Mouse (Mus musculus) heart, embryonic 11.5 days (tissue): ENCODE data around the gene Mpg. TPM values are rescaled to one million over a fixed set of nuclear protein-coding genes. Genes with fewer than 3 reads are reported as not detected.

Source experiments
- ATAC-seq: fragments of 200-750 bp; cut with Nextera tagmentation; replicated peaks from 2 replicates; pipeline ENCODE4 v1.8.0; 2017; ENCODE audit warnings: moderate library complexity; ENCODE audit not compliant: insufficient number of reproducible peaks, low FRiP score, low TSS enrichment
- H3K27ac ChIP-seq: fragments of 300-500 bp; sonication (generic); 2 replicates; pipeline ENCODE4 v1.5.1; 2014; ENCODE audit warnings: mild to moderate bottlenecking, low read depth, low read length
- H3K27me3 ChIP-seq: fragments of 300-500 bp; sonication (generic); 2 replicates; pipeline ENCODE4 v1.6.1; 2014; ENCODE audit warnings: mild to moderate bottlenecking, low read length, mixed read lengths; ENCODE audit not compliant: control insufficient read depth, insufficient read depth
- H3K36me3 ChIP-seq: fragments of 300-500 bp; sonication (generic); 2 replicates; pipeline ENCODE4 v1.6.1; 2014; ENCODE audit warnings: mild to moderate bottlenecking, low read length, moderate library complexity, mixed read lengths; ENCODE audit not compliant: control insufficient read depth, insufficient read depth
- H3K4me1 ChIP-seq: fragments of 300-500 bp; sonication (generic); 2 replicates; pipeline ENCODE4 v1.6.1; 2014; ENCODE audit warnings: low read length; ENCODE audit not compliant: control insufficient read depth, insufficient read depth
- H3K4me2 ChIP-seq: fragments of 300-500 bp; sonication (generic); 2 replicates; pipeline ENCODE4 v1.6.1; 2014; ENCODE audit warnings: mild to moderate bottlenecking, moderate library complexity
- H3K4me3 ChIP-seq: fragments of 300-500 bp; sonication (generic); 2 replicates; pipeline ENCODE4 v1.5.1; 2014; ENCODE audit warnings: low read depth, low read length
- H3K9ac ChIP-seq: fragments of 300-500 bp; sonication (generic); 2 replicates; pipeline ENCODE4 v1.6.1; 2014; ENCODE audit warnings: mild to moderate bottlenecking, low read depth, low read length, moderate library complexity
- H3K9me3 ChIP-seq: fragments of 300-500 bp; sonication (generic); replicated peaks from 2 replicates; pipeline ENCODE4 v1.6.1; 2016; ENCODE audit warnings: low read length; ENCODE audit not compliant: control insufficient read depth
- WGBS: fragments of 180-500 bp; shearing (Covaris S2); extraction: QIAGEN DNeasy Blood & Tissue Kit; methylation state at CpG from one replicate; pipeline ENCODE4 v1.1.7; 2014; ENCODE audit not compliant: insufficient replicate concordance; 5-methylcytosine and 5-hydroxymethylcytosine counted together
- polyA plus RNA-seq: library from polyadenylated mRNA; unstranded; fragments of >200 nt; fragmentation: Nextera tagmentation; extraction: Ambion mirVana; gene quantifications from 2 replicates; pipeline ENCODE4 v1.2.1, GENCODE M21; 2014

The Mpg gene
- polyA plus RNA-seq, 1 experiment from 2014 or later = 22.5 TPM

DNA sequence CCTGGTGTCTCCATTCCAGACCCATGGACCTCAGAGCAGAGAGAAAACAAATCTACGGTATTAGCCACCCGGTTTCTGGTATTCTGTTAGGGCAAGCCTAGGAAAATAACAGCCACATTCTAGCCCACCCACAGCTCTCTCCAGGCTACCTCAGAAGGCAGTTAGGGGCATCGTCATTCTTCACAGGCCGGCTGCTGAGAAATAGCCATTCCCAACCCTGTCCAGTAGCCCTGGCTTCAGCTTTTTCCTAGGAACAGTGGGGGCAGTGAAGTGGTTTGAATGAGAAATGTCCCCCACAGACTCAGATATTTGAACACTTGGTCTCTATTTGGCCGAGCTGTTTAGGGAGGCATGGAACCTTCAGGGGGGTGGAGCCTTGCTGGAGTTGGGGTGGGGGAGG lies 36.9 kb upstream of the Mpg start:
- ATAC-seq = no peak
- Histone ChIP-seq H3K27ac (no peak overlapping the region), H3K9me3 (no peaks in the 10 kb centered on the region), H3K4me3 (no peak overlapping the region), H3K4me1 (no peaks in the 10 kb centered on the region), H3K9ac (no peak overlapping the region), H3K27me3 (0 out of 2 replicates have a peak, but pooled peaks cover 2% of the 10 kb centered on the region), H3K4me2 (no peak overlapping the region), H3K36me3 (no peaks in the 10 kb centered on the region)
- 63% methylated on average over 5 of the region's 5 CpGs for WGBS

DNA sequence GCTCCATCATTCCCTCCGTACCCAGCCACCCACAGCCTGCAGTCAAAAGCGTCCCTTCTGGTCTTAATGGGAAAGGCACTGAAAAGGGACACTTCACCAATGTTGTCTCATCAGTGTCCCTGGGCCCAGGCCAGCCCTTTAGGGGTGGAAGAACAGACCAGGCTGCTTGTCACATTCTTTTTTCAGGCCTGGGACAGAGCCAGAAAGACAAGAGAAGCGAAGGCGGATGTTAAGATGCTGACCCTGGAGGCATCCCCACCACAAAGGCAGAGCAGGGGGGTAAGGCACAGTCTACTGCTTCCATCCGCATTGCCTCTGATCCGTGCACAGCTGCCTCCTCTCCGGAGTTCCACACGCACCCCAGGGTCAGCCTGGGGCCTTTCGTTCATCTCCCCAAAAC lies 36.2 kb upstream of the Mpg start:
- Histone ChIP-seq H3K9me3 (no peaks in the 10 kb centered on the region), H3K27me3 (no peaks in the 10 kb centered on the region), H3K4me3 (no peak overlapping the region), H3K9ac (no peak overlapping the region), H3K4me1 (no peaks in the 10 kb centered on the region), H3K4me2 (no peak overlapping the region), H3K27ac (no peak overlapping the region), H3K36me3 (no peaks in the 10 kb centered on the region)
- WGBS = 83% methylated on average over 9 of the region's 9 CpGs
- no peak for ATAC-seq

GRCm38 (mm10) chr11:32190603-32191110 lies 35.6 kb upstream of the Mpg start:
- Histone ChIP-seq H3K27me3 (no peaks in the 10 kb centered on the region), H3K4me3 (no peak overlapping the region), H3K4me1 (no peaks in the 10 kb centered on the region), H3K9me3 (no peaks in the 10 kb centered on the region), H3K27ac (no peak overlapping the region), H3K4me2 (no peak overlapping the region), H3K9ac (no peak overlapping the region), H3K36me3 (no peaks in the 10 kb centered on the region)
- ATAC-seq = no peak
- 68% methylated on average over 13 of the region's 13 CpGs for whole genome bisulfite sequencing

DNA sequence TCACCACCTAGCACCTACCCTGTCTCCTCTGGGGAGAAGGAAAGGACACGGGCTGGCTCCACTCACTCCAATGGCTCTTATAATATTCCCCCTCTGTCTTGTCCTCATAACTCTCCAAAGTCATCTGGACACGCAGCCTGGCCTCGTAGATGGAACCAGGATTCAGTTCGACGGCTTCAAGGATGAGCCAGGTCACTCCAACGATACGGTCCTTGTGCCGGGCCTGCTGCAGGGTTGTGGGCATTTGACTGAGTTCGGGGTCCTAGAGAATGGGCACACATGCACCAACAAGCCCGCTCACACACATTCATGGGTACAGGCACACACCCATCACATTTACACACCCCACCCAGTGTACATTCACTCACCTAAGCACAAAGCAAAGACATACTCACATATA lies 33.1 kb upstream of the Mpg start:
- no peak for ATAC-seq
- Histone ChIP-seq H3K27ac (no peak overlapping the region), H3K4me2 (no peak overlapping the region), H3K4me3 (no peak overlapping the region), H3K4me1 (peaks cover 6% of the 10 kb centered on the region; the same call in 1 of the 2 replicates), H3K27me3 (0 out of 2 replicates have a peak, but pooled peaks cover 2% of the 10 kb centered on the region), H3K9me3 (no peaks in the 10 kb centered on the region), H3K36me3 (no peaks in the 10 kb centered on the region), H3K9ac (no peak overlapping the region)
- 87% methylated on average over 10 of the region's 10 CpGs for WGBS

- Histone ChIP-seq H3K27ac (no peak overlapping the region), H3K4me3 (no peak overlapping the region), H3K4me1 (peaks cover 6% of the 10 kb centered on the region), H3K9me3 (no peaks in the 10 kb centered on the region), H3K36me3 (no peaks in the 10 kb centered on the region), H3K4me2 (no peak overlapping the region), H3K9ac (no peak overlapping the region), H3K27me3 (0 out of 2 replicates have a peak, but pooled peaks cover 2% of the 10 kb centered on the region)
- ATAC-seq = no peak
- WGBS = 77% methylated on average over 10 of the region's 10 CpGs
Observed at GRCm38 (mm10) chr11:32194086-32194485, 32.2 kb upstream of the Mpg start.

DNA sequence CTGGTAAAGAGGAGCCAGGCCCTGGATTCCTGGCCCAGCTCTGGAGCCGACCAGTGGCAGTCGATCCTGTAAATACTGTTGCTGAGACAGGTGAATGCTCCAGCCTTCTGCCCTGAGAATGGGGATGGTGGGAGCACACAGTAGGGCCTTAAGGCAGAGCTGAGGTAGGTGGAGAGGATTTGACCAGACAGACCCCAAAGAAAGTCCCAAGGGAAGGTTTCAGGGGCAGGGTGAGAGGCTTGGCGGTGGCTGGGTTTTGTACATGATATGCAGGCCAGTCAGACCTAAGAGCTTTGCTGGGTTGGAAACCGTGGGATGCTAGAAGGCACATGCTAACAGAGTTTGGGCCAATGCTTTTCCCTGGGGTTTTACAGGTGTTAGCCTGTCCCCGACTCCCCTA lies 31.7 kb upstream of the Mpg start:
- Histone ChIP-seq H3K4me3 (no peak overlapping the region), H3K4me1 (peaks cover 9% of the 10 kb centered on the region), H3K9ac (no peak overlapping the region), H3K9me3 (no peaks in the 10 kb centered on the region), H3K36me3 (no peaks in the 10 kb centered on the region), H3K27ac (no peak overlapping the region), H3K4me2 (no peak overlapping the region), H3K27me3 (0 out of 2 replicates have a peak, but pooled peaks cover 2% of the 10 kb centered on the region)
- no peak for ATAC-seq
- WGBS = 78% methylated on average over 5 of the region's 5 CpGs

- ATAC-seq = no peak
- Histone ChIP-seq H3K36me3 (no peaks in the 10 kb centered on the region), H3K9me3 (no peaks in the 10 kb centered on the region), H3K9ac (no peak overlapping the region), H3K4me2 (no peak overlapping the region), H3K27me3 (0 out of 2 replicates have a peak, but pooled peaks cover 2% of the 10 kb centered on the region), H3K27ac (no peak overlapping the region), H3K4me1 (peaks cover 12% of the 10 kb centered on the region), H3K4me3 (no peak overlapping the region)
- WGBS = 14% methylated on average over 11 of the region's 11 CpGs
Observed at GRCm38 (mm10) chr11:32195867-32196540, 30.3 kb upstream of the Mpg start.

GRCm38 (mm10) chr11:32196727-32197126 lies 29.6 kb upstream of the Mpg start:
- no peak overlapping the region for H3K27ac ChIP-seq
- ATAC-seq = no peak
- peaks cover 12% of the 10 kb centered on the region for H3K4me1 ChIP-seq
- 60% methylated on average over 6 of the region's 6 CpGs for WGBS
- H3K4me3 ChIP-seq = no peak overlapping the region
- no peak overlapping the region for H3K9ac ChIP-seq
- no peak overlapping the region for H3K4me2 ChIP-seq
- H3K27me3 ChIP-seq = 0 out of 2 replicates have a peak, but pooled peaks cover 2% of the 10 kb centered on the region
- H3K36me3 ChIP-seq = no peaks in the 10 kb centered on the region
- no peaks in the 10 kb centered on the region for H3K9me3 ChIP-seq

DNA sequence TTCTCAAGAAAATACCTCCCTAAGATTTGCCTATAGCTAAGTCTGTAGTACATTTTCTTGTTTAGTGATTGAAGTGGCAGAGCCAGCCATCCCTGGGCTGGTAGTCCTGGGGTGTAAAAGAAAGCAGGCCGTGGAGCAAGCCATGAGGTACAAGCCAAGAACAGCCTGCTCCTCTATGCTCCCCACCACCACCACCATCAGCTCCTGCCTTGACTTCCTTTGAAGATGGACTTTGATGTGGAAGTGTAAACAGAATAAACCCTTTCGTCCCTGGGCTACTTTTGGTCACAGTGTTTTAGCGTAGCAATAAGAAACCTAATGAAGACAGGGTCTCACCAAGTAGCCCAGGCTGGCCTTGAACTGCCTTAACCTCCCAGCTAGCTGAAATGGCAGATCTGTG lies 28.5 kb upstream of the Mpg start:
- H3K4me2 ChIP-seq = no peak overlapping the region
- WGBS = 55% methylated on average over 3 of the region's 3 CpGs
- no peaks in the 10 kb centered on the region for H3K9me3 ChIP-seq
- H3K9ac ChIP-seq = no peak overlapping the region
- no peaks in the 10 kb centered on the region for H3K36me3 ChIP-seq
- 0 out of 2 replicates have a peak, but pooled peaks cover 2% of the 10 kb centered on the region for H3K27me3 ChIP-seq
- H3K4me1 ChIP-seq = peaks cover 12% of the 10 kb centered on the region
- ATAC-seq = no peak
- H3K27ac ChIP-seq = no peak overlapping the region
- no peak overlapping the region for H3K4me3 ChIP-seq
